Mouse (Mus musculus): ENCODE measurements around the gene Ypel4. TPM values are rescaled to one million over a fixed set of nuclear protein-coding genes. Genes with fewer than 3 reads are reported as not detected.
"Not testable (repeated sequence)": the region's sequence is repeated elsewhere in the genome, so short reads cannot be mapped to it uniquely, and the experiment has no call there.

The Ypel4 gene
- polyA plus RNA-seq, 1 experiment from 2014 or later, result 18.9 TPM

- Histone ChIP-seq H3K9me3 (no peaks in the 10 kb centered on the region), H3K9ac (peak overlapping the region; percentile 58), H3K36me3 (peaks cover 3% of the 10 kb centered on the region), H3K4me3 (peak overlapping the region; percentile 93), H3K27ac (replicated peaks) (peak overlapping the region; percentile 94), H3K4me2 (peak overlapping the region; percentile 96), H3K4me1 (replicated peaks) (peaks cover 27% of the 10 kb centered on the region), H3K27me3 (no peaks in the 10 kb centered on the region)
- ATAC-seq (ENCODE audit: low FRiP score, low read depth), result peak; percentile 95
- WGBS, result under 1% methylated on average over 33 of the region's 33 CpGs
Measured at GRCm38 (mm10) chr2:84715562-84716361, 18.1 kb upstream of the Ypel4 start.

- no peaks in the 10 kb centered on the region for H3K27me3 ChIP-seq
- WGBS, result 38% methylated on average over 9 of the region's 9 CpGs
- peak overlapping the region; percentile 94 for H3K27ac ChIP-seq (replicated peaks)
- peaks cover 7% of the 10 kb centered on the region for H3K36me3 ChIP-seq
- no peak for ATAC-seq (ENCODE audit: low FRiP score, low read depth)
- no peaks in the 10 kb centered on the region for H3K9me3 ChIP-seq
- peak overlapping the region; percentile 96 for H3K4me2 ChIP-seq
- H3K4me3 ChIP-seq, result peak overlapping the region; percentile 93
- peak overlapping the region; percentile 58 for H3K9ac ChIP-seq
- peaks cover 27% of the 10 kb centered on the region for H3K4me1 ChIP-seq (replicated peaks)
Measured at GRCm38 (mm10) chr2:84716423-84717355, 17.2 kb upstream of the Ypel4 start.

- H3K27me3 ChIP-seq, result no peaks in the 10 kb centered on the region
- H3K4me3 ChIP-seq, result no peak overlapping the region
- no peak for ATAC-seq (ENCODE audit: low FRiP score, low read depth)
- 93% methylated on average over 4 of the region's 4 CpGs for WGBS
- H3K4me1 ChIP-seq (replicated peaks), result peaks cover 23% of the 10 kb centered on the region
- peaks cover 13% of the 10 kb centered on the region for H3K36me3 ChIP-seq
- H3K9me3 ChIP-seq, result no peaks in the 10 kb centered on the region
- H3K27ac ChIP-seq (replicated peaks), result no peak overlapping the region
- H3K9ac ChIP-seq, result no peak overlapping the region
- H3K4me2 ChIP-seq, result no peak overlapping the region
Measured at GRCm38 (mm10) chr2:84717357-84717756, 16.5 kb upstream of the Ypel4 start.

GRCm38 (mm10) chr2:84720718-84721117, 13.1 kb upstream of the Ypel4 start:
- peaks cover 27% of the 10 kb centered on the region for H3K36me3 ChIP-seq
- no peak overlapping the region for H3K9ac ChIP-seq
- 96% methylated on average over 2 of the region's 2 CpGs for WGBS
- ATAC-seq (ENCODE audit: low FRiP score, low read depth), result no peak
- H3K4me3 ChIP-seq, result no peak overlapping the region
- peaks cover 23% of the 10 kb centered on the region for H3K4me1 ChIP-seq (replicated peaks)
- no peak overlapping the region for H3K27ac ChIP-seq (replicated peaks)
- H3K9me3 ChIP-seq, result no peaks in the 10 kb centered on the region
- H3K4me2 ChIP-seq, result no peak overlapping the region
- no peaks in the 10 kb centered on the region for H3K27me3 ChIP-seq

- no peak for ATAC-seq (ENCODE audit: low FRiP score, low read depth)
- WGBS, result 78% methylated on average over 3 of the region's 3 CpGs
- H3K27ac ChIP-seq (replicated peaks), result no peak overlapping the region
- H3K4me1 ChIP-seq (replicated peaks), result peaks cover 28% of the 10 kb centered on the region
- H3K4me2 ChIP-seq, result no peak overlapping the region
- H3K36me3 ChIP-seq, result peaks cover 27% of the 10 kb centered on the region
- H3K4me3 ChIP-seq, result no peak overlapping the region
- H3K9me3 ChIP-seq, result no peaks in the 10 kb centered on the region
- no peak overlapping the region for H3K9ac ChIP-seq
- no peaks in the 10 kb centered on the region for H3K27me3 ChIP-seq
Measured at GRCm38 (mm10) chr2:84721182-84721581, 12.7 kb upstream of the Ypel4 start.

- Histone ChIP-seq H3K36me3 (peaks cover 27% of the 10 kb centered on the region), H3K9me3 (no peaks in the 10 kb centered on the region), H3K4me1 (replicated peaks) (peaks cover 28% of the 10 kb centered on the region), H3K4me2 (no peak overlapping the region), H3K27me3 (no peaks in the 10 kb centered on the region), H3K27ac (replicated peaks) (no peak overlapping the region), H3K4me3 (no peak overlapping the region), H3K9ac (no peak overlapping the region)
- no peak for ATAC-seq (ENCODE audit: low FRiP score, low read depth)
- WGBS, result 96% methylated on average over 14 of the region's 14 CpGs
Measured at GRCm38 (mm10) chr2:84723856-84724255, 10.0 kb upstream of the Ypel4 start.

- no peak overlapping the region for H3K27ac ChIP-seq (replicated peaks)
- H3K4me2 ChIP-seq, result peak overlapping the region; percentile 84
- H3K4me3 ChIP-seq, result peak overlapping the region; percentile 55; the same call in 1 of the 2 replicates
- H3K36me3 ChIP-seq, result peaks cover 27% of the 10 kb centered on the region
- no peaks in the 10 kb centered on the region for H3K27me3 ChIP-seq
- H3K9me3 ChIP-seq, result no peaks in the 10 kb centered on the region
- H3K4me1 ChIP-seq (replicated peaks), result peaks cover 28% of the 10 kb centered on the region
- no peak overlapping the region for H3K9ac ChIP-seq
- no peak for ATAC-seq (ENCODE audit: low FRiP score, low read depth)
- 94% methylated on average over 10 of the region's 10 CpGs for WGBS
Measured at GRCm38 (mm10) chr2:84725770-84726169, 8.1 kb upstream of the Ypel4 start.

- Histone ChIP-seq H3K4me1 (replicated peaks) (peaks cover 28% of the 10 kb centered on the region), H3K4me3 (peak overlapping the region; percentile 55), H3K27ac (replicated peaks) (peak overlapping the region; percentile 90), H3K4me2 (peak overlapping the region; percentile 84), H3K36me3 (peaks cover 19% of the 10 kb centered on the region), H3K9ac (peak overlapping the region; percentile 46), H3K27me3 (no peaks in the 10 kb centered on the region), H3K9me3 (no peaks in the 10 kb centered on the region)
- ATAC-seq (ENCODE audit: low FRiP score, low read depth), result peak; percentile 17; the same call in 1 of the 2 replicates
- WGBS, result 3% methylated on average over 9 of the region's 9 CpGs
Measured at GRCm38 (mm10) chr2:84726716-84727115, 7.1 kb upstream of the Ypel4 start.

GRCm38 (mm10) chr2:84727172-84727858, 6.5 kb upstream of the Ypel4 start, which contains the start of gene Clp1:
TSS of gene Clp1 (minus strand) at chr2:84727350.
- Histone ChIP-seq H3K4me2 (peak within 1 kb of the TSS; percentile 84), H3K27me3 (no peaks in the 10 kb centered on the region), H3K4me3 (peak within 1 kb of the TSS; percentile 55), H3K36me3 (peaks cover 14% of the 10 kb centered on the region; the same call in 1 of the 2 replicates), H3K9me3 (no peaks in the 10 kb centered on the region), H3K4me1 (replicated peaks) (peaks cover 28% of the 10 kb centered on the region), H3K27ac (replicated peaks) (peak within 1 kb of the TSS; percentile 90), H3K9ac (peak within 1 kb of the TSS; percentile 48)
- peak; percentile 95 for ATAC-seq (ENCODE audit: low FRiP score, low read depth)
- under 1% methylated on average over 39 of the region's 39 CpGs for WGBS

- Histone ChIP-seq H3K4me2 (peak overlapping the region; percentile 84), H3K4me1 (replicated peaks) (peaks cover 30% of the 10 kb centered on the region), H3K36me3 (peaks cover 11% of the 10 kb centered on the region; the same call in 1 of the 2 replicates)
- H3K27me3 ChIP-seq; H3K9me3 ChIP-seq; H3K27ac ChIP-seq (replicated peaks); H3K9ac ChIP-seq; H3K4me3 ChIP-seq; ATAC-seq (ENCODE audit: low FRiP score, low read depth): not testable (repeated sequence)
- WGBS, result 87% methylated on average over 5 of the region's 5 CpGs
Measured at GRCm38 (mm10) chr2:84728191-84728590, 5.7 kb upstream of the Ypel4 start.

- no peaks in the 10 kb centered on the region for H3K36me3 ChIP-seq
- H3K4me1 ChIP-seq (replicated peaks), result peaks cover 34% of the 10 kb centered on the region
- no peaks in the 10 kb centered on the region for H3K9me3 ChIP-seq
- no peaks in the 10 kb centered on the region for H3K27me3 ChIP-seq
- H3K4me3 ChIP-seq, result no peak overlapping the region
- no peak overlapping the region for H3K4me2 ChIP-seq
- WGBS, result 77% methylated on average over 3 of the region's 3 CpGs
- no peak for ATAC-seq (ENCODE audit: low FRiP score, low read depth)
- H3K9ac ChIP-seq, result no peak overlapping the region
- H3K27ac ChIP-seq (replicated peaks), result no peak overlapping the region
Measured at GRCm38 (mm10) chr2:84731206-84731605, 2.7 kb upstream of the Ypel4 start.
